Mouse (Mus musculus) ZHBTc4 (cell line): ENCODE results near the gene Dnali1.

ENCODE experiments used
- DNase-seq: peaks from one replicate; pipeline ENCODE4 v3.0.0-alpha.2; 2011; ENCODE audit warnings: low read depth, low spot score

Gene Dnali1

DNA sequence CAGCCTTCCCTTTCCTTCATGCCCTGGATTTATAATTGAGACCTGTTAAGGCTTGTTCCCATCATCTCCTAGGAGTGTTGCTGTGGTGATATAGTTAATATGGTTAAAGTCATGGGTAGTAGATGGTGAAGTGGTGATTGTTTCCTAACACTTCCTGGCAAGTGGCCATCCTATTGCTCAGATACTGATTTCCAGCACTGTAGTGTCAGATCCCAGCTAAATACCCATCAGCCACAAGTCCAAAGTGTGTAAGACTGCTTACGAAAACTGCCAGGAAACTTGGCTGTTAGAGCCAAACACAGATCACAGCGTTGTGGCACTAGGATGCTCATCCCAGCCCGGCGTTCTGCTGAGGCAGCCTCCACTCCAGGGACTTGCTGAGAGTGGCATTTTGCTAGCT, 31.2 kb downstream of the Dnali1 start:
- no peak for DNase-seq

- DNase-seq: peak; percentile 98
These were observed 35.5 kb downstream of the Dnali1 start for GRCm38 (mm10) chr4:125029891-125030614.

DNA sequence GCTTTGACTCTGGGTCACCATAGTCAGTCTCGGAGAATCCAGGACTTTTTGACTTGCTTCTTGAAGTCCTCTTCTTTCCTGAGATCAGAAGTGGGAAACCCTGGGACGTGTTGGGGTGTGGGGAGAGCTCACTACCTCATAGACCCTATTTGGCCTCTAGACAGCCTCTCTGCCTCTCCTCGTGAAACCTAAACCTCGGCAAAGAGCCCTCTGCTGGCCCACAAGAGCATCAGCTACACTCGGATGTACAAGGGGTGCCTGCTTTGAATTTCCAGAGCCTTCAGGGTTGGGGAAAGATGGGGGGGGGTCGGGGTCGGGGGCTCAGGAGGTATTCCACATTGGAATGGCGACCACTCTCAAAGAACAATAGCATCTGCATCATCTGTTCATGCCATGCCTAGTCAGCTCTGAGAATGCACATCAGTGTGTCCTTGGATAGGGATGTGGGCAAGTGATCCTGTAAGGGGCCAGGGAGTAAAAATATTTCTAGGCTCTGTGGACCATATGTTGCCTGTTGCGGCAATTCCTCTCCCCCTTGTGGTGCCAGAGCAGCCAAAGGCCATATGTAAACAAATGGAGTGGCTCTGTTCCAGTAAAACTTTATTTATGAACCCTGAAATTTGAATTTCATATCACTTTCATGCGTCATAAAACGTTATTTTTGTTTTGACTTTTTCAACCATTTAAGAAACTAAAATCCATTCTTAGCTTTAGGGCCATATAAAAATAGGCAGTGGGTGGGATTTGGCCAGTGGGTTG, 44.5 kb downstream of the Dnali1 start:
- DNase-seq: peak; percentile 24

DNA sequence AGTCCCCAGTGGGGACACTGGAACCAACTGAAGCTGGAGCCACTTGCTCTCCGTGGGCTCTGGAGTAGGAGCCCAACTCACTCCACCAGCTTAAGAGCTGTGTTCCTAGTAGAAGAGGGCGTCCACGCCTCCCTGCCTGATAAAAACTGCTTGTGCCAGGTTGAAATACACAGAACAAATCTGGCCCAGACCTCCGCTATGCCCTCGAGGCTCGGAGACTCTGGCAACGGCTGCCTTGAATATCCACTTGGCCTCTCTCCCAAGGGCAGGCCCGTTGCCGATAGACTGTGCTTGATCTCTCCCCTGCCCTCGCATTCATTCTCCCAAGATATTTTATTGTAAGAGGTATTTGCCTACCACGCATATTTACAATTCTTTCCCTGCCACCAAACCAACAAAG, 48.1 kb downstream of the Dnali1 start:
- no peak for DNase-seq

DNA sequence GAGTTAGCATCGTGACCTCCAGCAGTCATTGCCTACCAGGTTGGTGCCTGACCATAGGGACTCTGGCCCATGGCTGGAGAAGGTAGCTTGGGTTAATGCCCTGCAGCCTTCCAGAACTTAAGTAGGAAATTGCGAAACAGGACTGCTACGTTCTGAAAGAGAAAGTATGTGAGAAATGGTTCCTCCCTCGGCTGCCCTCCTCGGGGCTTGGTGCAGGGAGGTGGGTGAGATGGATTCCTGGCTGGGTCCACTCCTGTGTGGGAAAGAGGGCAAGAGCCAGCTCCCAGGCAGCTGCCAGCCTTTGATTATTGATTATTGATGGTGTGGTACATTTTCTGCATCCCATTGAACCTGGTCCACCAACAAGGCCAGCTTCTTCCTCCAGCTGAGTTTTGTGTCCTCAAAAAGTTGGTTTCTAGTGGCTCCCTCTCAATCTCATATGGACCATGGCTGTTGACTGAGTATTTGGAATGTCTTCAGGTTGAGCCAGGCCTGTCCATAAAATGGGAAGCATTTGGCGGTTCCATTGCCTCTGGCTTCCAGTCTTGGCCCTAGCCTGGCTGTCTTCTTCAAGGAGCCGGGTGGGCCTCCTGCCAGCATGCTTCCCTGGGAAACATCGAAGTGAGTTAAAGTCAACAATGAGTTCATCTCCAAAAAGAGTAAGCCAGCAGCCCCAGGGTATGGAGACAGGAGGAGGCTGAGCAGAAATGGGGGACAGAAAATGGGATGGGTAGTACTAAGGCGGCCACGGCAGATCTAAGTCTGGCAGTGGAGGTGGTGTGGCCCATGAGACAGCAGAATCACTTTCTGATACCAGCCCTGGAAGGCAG, 49.5 kb downstream of the Dnali1 start, which contains the start of gene Gnl2:
Gnl2 (plus strand) TSS at position 780 of the 830 bp plus-strand sequence.
- DNase-seq: no peak

- DNase-seq: no peak
These were observed 56.8 kb downstream of the Dnali1 start for GRCm38 (mm10) chr4:125008712-125009111.

DNA sequence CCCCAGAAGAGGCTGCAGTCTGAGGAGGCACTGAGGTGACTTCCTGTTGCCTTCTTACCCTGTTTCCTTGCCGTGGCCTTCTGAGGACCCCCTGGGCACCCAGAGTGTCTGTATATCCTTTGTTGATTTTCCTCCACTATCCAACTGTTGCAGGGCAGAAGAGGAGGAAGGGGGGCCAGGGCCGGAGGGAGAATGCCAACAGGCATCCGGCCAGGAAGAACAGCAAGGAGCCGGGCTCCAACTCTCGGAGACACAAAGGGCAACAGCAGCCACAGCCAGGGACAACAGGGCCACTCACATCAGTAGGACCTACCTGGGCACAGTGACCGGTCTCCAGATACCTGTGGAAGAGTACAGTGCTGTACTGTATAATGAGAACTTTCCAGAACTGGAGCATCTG, 57.3 kb downstream of the Dnali1 start:
- no peak for DNase-seq

- no peak for DNase-seq
These were observed 58.0 kb downstream of the Dnali1 start for GRCm38 (mm10) chr4:125007460-125007859.
